Mouse (Mus musculus) embryo, embryonic 10 days (tissue): ENCODE results near the gene Pgam2.

Experiments used
- DNase-seq: peaks from one replicate; pipeline ENCODE4 v3.0.0-alpha.2; 2015; ENCODE audit warnings: low spot score

Gene Pgam2

GRCm38 (mm10) chr11:5805711-5806110 is 2.2 kb upstream of the Pgam2 start:
- no peak for DNase-seq

GRCm38 (mm10) chr11:5804174-5804573 is 641 bp upstream of the Pgam2 start:
- DNase-seq, result no peak

- no peak for DNase-seq
Observed at GRCm38 (mm10) chr11:5802457-5803217, 896 bp downstream of the Pgam2 start.

GRCm38 (mm10) chr11:5802005-5802404 is 1.5 kb downstream of the Pgam2 start:
- no peak for DNase-seq

- DNase-seq, result no peak
Observed at GRCm38 (mm10) chr11:5801511-5801910, 2.0 kb downstream of the Pgam2 start.

GRCm38 (mm10) chr11:5799621-5800490 is 3.7 kb downstream of the Pgam2 start:
- no peak for DNase-seq

GRCm38 (mm10) chr11:5797928-5798327 is 5.6 kb downstream of the Pgam2 start:
- no peak for DNase-seq

- DNase-seq, result no peak
Observed at GRCm38 (mm10) chr11:5797371-5797770, 6.2 kb downstream of the Pgam2 start.

- DNase-seq, result no peak
Observed at GRCm38 (mm10) chr11:5796939-5797338, 6.6 kb downstream of the Pgam2 start.

GRCm38 (mm10) chr11:5795706-5796105 is 7.8 kb downstream of the Pgam2 start:
- no peak for DNase-seq

- no peak for DNase-seq
Observed at GRCm38 (mm10) chr11:5795290-5795689, 8.2 kb downstream of the Pgam2 start.

- DNase-seq, result no peak
Observed at GRCm38 (mm10) chr11:5790431-5790830, 13.1 kb downstream of the Pgam2 start.

GRCm38 (mm10) chr11:5789754-5790333 is 13.7 kb downstream of the Pgam2 start:
- DNase-seq, result no peak

- no peak for DNase-seq
Observed at GRCm38 (mm10) chr11:5789071-5789753, 14.3 kb downstream of the Pgam2 start.

- DNase-seq, result peak; percentile 96
Observed at GRCm38 (mm10) chr11:5788056-5789014, 15.2 kb downstream of the Pgam2 start, which contains the start of gene Dbnl. Gene Dbnl (plus strand): TSS chr11:5788488.

- DNase-seq, result no peak
Observed at GRCm38 (mm10) chr11:5787671-5788055, 15.9 kb downstream of the Pgam2 start.

- no peak for DNase-seq
Observed at GRCm38 (mm10) chr11:5785732-5786131, 17.8 kb downstream of the Pgam2 start.

- peak; percentile 27 for DNase-seq
Observed at GRCm38 (mm10) chr11:5782199-5782944, 21.2 kb downstream of the Pgam2 start.

- no peak for DNase-seq
Observed at GRCm38 (mm10) chr11:5780035-5780499, 23.5 kb downstream of the Pgam2 start.

GRCm38 (mm10) chr11:5778481-5778880 is 25.1 kb downstream of the Pgam2 start:
- no peak for DNase-seq
